Mouse (Mus musculus): ENCODE results near the gene Shd.
A peak's percentile ranks its signal among the peaks of the same experiment; 100 is the strongest.

Shd gene

GRCm38 (mm10) chr17:55958918-55959728 is 11.1 kb upstream of the Shd start, which contains the start of gene Yju2:
Gene Yju2, plus strand, starts transcription at chr17:55959099.
- DNase-seq (ENCODE audit: low spot score in 2 of 2), result peak; percentile 91 to 94

- DNase-seq (ENCODE audit: low spot score in 2 of 2), result peak in 1 of 2 experiments; percentile 65
Measured at GRCm38 (mm10) chr17:55959946-55960740, 10.1 kb upstream of the Shd start.

GRCm38 (mm10) chr17:55960791-55961190 is 9.5 kb upstream of the Shd start:
- peak in 1 of 2 experiments; percentile 54 for DNase-seq (ENCODE audit: low spot score in 2 of 2)

- peak in 1 of 2 experiments; percentile 57 for DNase-seq (ENCODE audit: low spot score in 2 of 2)
Measured at GRCm38 (mm10) chr17:55961631-55962030, 8.6 kb upstream of the Shd start.

- DNase-seq (ENCODE audit: low spot score in 2 of 2), result peak; percentile 21 to 70
Measured at GRCm38 (mm10) chr17:55963171-55963570, 7.1 kb upstream of the Shd start.

GRCm38 (mm10) chr17:55964496-55964895 is 5.8 kb upstream of the Shd start:
- DNase-seq (ENCODE audit: low spot score in 2 of 2), result peak in 1 of 2 experiments; percentile 56

- DNase-seq (ENCODE audit: low spot score in 2 of 2), result no peak
Measured at GRCm38 (mm10) chr17:55964996-55965395, 5.3 kb upstream of the Shd start.

- DNase-seq (ENCODE audit: low spot score in 2 of 2), result no peak
Measured at GRCm38 (mm10) chr17:55967186-55967585, 3.1 kb upstream of the Shd start.

- DNase-seq (ENCODE audit: low spot score in 2 of 2), result no peak
Measured at GRCm38 (mm10) chr17:55968210-55968609, 2.1 kb upstream of the Shd start.

GRCm38 (mm10) chr17:55969560-55969959 is 707 bp upstream of the Shd start:
- no peak for DNase-seq (ENCODE audit: low spot score in 2 of 2)

- no peak for DNase-seq (ENCODE audit: low spot score in 2 of 2)
Measured at GRCm38 (mm10) chr17:55971453-55971852, 1.2 kb downstream of the Shd start.

GRCm38 (mm10) chr17:55976255-55976862 is 6.1 kb downstream of the Shd start:
- DNase-seq (ENCODE audit: low spot score in 2 of 2), result peak; percentile 59 to 82

GRCm38 (mm10) chr17:55977301-55977700 is 7.0 kb downstream of the Shd start:
- DNase-seq (ENCODE audit: low spot score in 2 of 2), result no peak

GRCm38 (mm10) chr17:55986030-55986961 is 16.0 kb downstream of the Shd start, which contains the start of gene Fsd1:
Gene Fsd1, plus strand, starts transcription at chr17:55986509.
- no peak for DNase-seq (ENCODE audit: low spot score in 2 of 2)

- DNase-seq (ENCODE audit: low spot score in 2 of 2), result no peak
Measured at GRCm38 (mm10) chr17:55990278-55990898, 20.1 kb downstream of the Shd start.

GRCm38 (mm10) chr17:55996007-55996406 is 25.7 kb downstream of the Shd start:
- DNase-seq (ENCODE audit: low spot score in 2 of 2), result no peak

- DNase-seq (ENCODE audit: low spot score in 2 of 2), result no peak
Measured at GRCm38 (mm10) chr17:55999794-56000499, 29.7 kb downstream of the Shd start.

- no peak for DNase-seq (ENCODE audit: low spot score in 2 of 2)
Measured at GRCm38 (mm10) chr17:56003000-56003399, 32.7 kb downstream of the Shd start.

GRCm38 (mm10) chr17:56005415-56006061 is 35.3 kb downstream of the Shd start, which contains the start of the genes Stap2 and Mpnd:
Gene Stap2, minus strand, starts transcription at chr17:56005584.
Gene Mpnd, plus strand, starts transcription at chr17:56005711.
- DNase-seq (ENCODE audit: low spot score in 2 of 2), result no peak

Measured in spleen, postnatal 4 days (tissue).